Mouse (Mus musculus): ENCODE data around the gene Cnnm2.
"Not testable (repeated sequence)": the region's sequence is repeated elsewhere in the genome, so short reads cannot be mapped to it uniquely, and the experiment has no call there.

The Cnnm2 gene

GRCm38 (mm10) chr19:46761247-46761946 lies at the start of gene Cnnm2:
Gene Cnnm2, plus strand, starts transcription at chr19:46761596.
- peak; percentile 99 to 100 for DNase-seq (ENCODE audit: low spot score in 2 of 2)

GRCm38 (mm10) chr19:46714234-46714633 lies 47.2 kb upstream of the Cnnm2 start:
- DNase-seq (ENCODE audit: low spot score in 2 of 2) = no peak

- no peak for DNase-seq (ENCODE audit: low spot score in 2 of 2)
These were observed 46.4 kb upstream of the Cnnm2 start for GRCm38 (mm10) chr19:46715016-46715415.

- DNase-seq (ENCODE audit: low spot score in 2 of 2) = no peak
These were observed 43.2 kb upstream of the Cnnm2 start for GRCm38 (mm10) chr19:46718150-46718549.

GRCm38 (mm10) chr19:46724411-46724810 lies 37.0 kb upstream of the Cnnm2 start:
- DNase-seq (ENCODE audit: low spot score in 2 of 2) = no peak

- DNase-seq (ENCODE audit: low spot score in 2 of 2) = peak in 1 of 2 experiments; percentile 20
These were observed 35.3 kb upstream of the Cnnm2 start for GRCm38 (mm10) chr19:46726142-46726541.

- DNase-seq (ENCODE audit: low spot score in 2 of 2) = peak in 1 of 2 experiments; percentile 41
These were observed 34.2 kb upstream of the Cnnm2 start for GRCm38 (mm10) chr19:46727140-46727736.

GRCm38 (mm10) chr19:46727945-46728540 lies 33.4 kb upstream of the Cnnm2 start:
- DNase-seq (ENCODE audit: low spot score in 2 of 2) = peak in 1 of 2 experiments; percentile 56

- DNase-seq (ENCODE audit: low spot score in 2 of 2) = peak in 1 of 2 experiments; percentile 43
These were observed 32.5 kb upstream of the Cnnm2 start for GRCm38 (mm10) chr19:46728909-46729308.

GRCm38 (mm10) chr19:46731351-46731750 lies 30.0 kb upstream of the Cnnm2 start:
- no peak for DNase-seq (ENCODE audit: low spot score in 2 of 2)

GRCm38 (mm10) chr19:46732673-46733072 lies 28.7 kb upstream of the Cnnm2 start:
- DNase-seq (ENCODE audit: low spot score in 2 of 2) = not testable (repeated sequence)

- DNase-seq (ENCODE audit: low spot score in 2 of 2) = no peak
These were observed 27.8 kb upstream of the Cnnm2 start for GRCm38 (mm10) chr19:46733626-46734025.

GRCm38 (mm10) chr19:46735241-46735640 lies 26.2 kb upstream of the Cnnm2 start:
- DNase-seq (ENCODE audit: low spot score in 2 of 2) = no peak

GRCm38 (mm10) chr19:46737106-46737505 lies 24.3 kb upstream of the Cnnm2 start:
- no peak for DNase-seq (ENCODE audit: low spot score in 2 of 2)

GRCm38 (mm10) chr19:46740341-46741008 lies 20.9 kb upstream of the Cnnm2 start:
- DNase-seq (ENCODE audit: low spot score in 2 of 2) = peak; percentile 31 to 70

GRCm38 (mm10) chr19:46741574-46741973 lies 19.8 kb upstream of the Cnnm2 start:
- no peak for DNase-seq (ENCODE audit: low spot score in 2 of 2)

- DNase-seq (ENCODE audit: low spot score in 2 of 2) = peak in 1 of 2 experiments; percentile 45
These were observed 16.7 kb upstream of the Cnnm2 start for GRCm38 (mm10) chr19:46744681-46745080.

GRCm38 (mm10) chr19:46747799-46748198 lies 13.6 kb upstream of the Cnnm2 start:
- DNase-seq (ENCODE audit: low spot score in 2 of 2) = no peak

GRCm38 (mm10) chr19:46752235-46752634 lies 9.2 kb upstream of the Cnnm2 start:
- DNase-seq (ENCODE audit: low spot score in 2 of 2) = no peak

GRCm38 (mm10) chr19:46755066-46755465 lies 6.3 kb upstream of the Cnnm2 start:
- no peak for DNase-seq (ENCODE audit: low spot score in 2 of 2)

GRCm38 (mm10) chr19:46756221-46756620 lies 5.2 kb upstream of the Cnnm2 start:
- DNase-seq (ENCODE audit: low spot score in 2 of 2) = no peak

GRCm38 (mm10) chr19:46759096-46759495 lies 2.3 kb upstream of the Cnnm2 start:
- no peak for DNase-seq (ENCODE audit: low spot score in 2 of 2)

Data from urinary bladder, postnatal 4 days (tissue).